26 mouse cellular contexts compared by ENCODE assay signal in genomic region chr17:28410731-28411130, GRCm38 (mm10). TPM values are rescaled to one million over a fixed set of nuclear protein-coding genes. Genes with fewer than 3 reads are reported as not detected.
DNase-seq lines count a peak whose midpoint lies in the region; ATAC-seq and TF ChIP-seq lines count a peak whose summit lies in the region.
"Had no signal": no experiment of that assay in that cellular context is flagged by ENCODE, and none has a peak within 500 bp of the region (broad histone marks: within the 10 kb centered on the region; RNA-seq: fewer than 3 reads in every experiment).

No protein-coding gene starts in this region.

- no peak overlapping the region for H3K4me2 ChIP-seq in embryonic facial prominence, embryonic 13.5 days
- no peak overlapping the region for H3K4me2 ChIP-seq in stomach, embryonic 16.5 days (ENCODE audit: low read depth, low read length)
- no peak overlapping the region for H3K4me2 ChIP-seq in stomach, postnatal 0 days (replicated peaks; ENCODE audit: low read depth)
- H3K4me2 ChIP-seq in midbrain, postnatal 0 days (ENCODE audit: low read depth, low read length, poor library complexity, severe bottlenecking) = no peak overlapping the region
- H3K4me2 ChIP-seq: forebrain, embryonic 13.5 days; forebrain, embryonic 15.5 days had no signal

- TF ChIP-seq EP300 in stomach, postnatal 0 days (optimal IDR thresholded peaks at IDR 0.05) = no peak

- no peak overlapping the region for H3K27ac ChIP-seq in embryonic facial prominence, embryonic 13.5 days
- no peak overlapping the region for H3K27ac ChIP-seq in embryonic facial prominence, embryonic 10.5 days (replicated peaks)
- no peak overlapping the region for H3K27ac ChIP-seq in stomach, embryonic 16.5 days (ENCODE audit: low read length)
- H3K27ac ChIP-seq in stomach, postnatal 0 days (replicated peaks) = no peak overlapping the region
- H3K27ac ChIP-seq in olfactory bulb, adult 2 months (ENCODE audit: insufficient read depth, low read depth, low read length) = peak overlapping the region; percentile 29; the same call in 1 of the 2 replicates
- no peak overlapping the region for H3K27ac ChIP-seq in midbrain, postnatal 0 days (ENCODE audit: low read depth, low read length)
- H3K27ac ChIP-seq: forebrain, embryonic 13.5 days; forebrain, embryonic 15.5 days had no signal

- TF ChIP-seq POLR2A in olfactory bulb, adult 2 months (IDR thresholded peaks at IDR 0.05; ENCODE audit: insufficient read depth, low read depth, low read length) = no peak

- WGBS in embryonic facial prominence, embryonic 13.5 days = 79% methylated on average over 4 of the region's 4 CpGs
- 92% methylated on average over 4 of the region's 4 CpGs for WGBS in embryonic facial prominence, embryonic 10.5 days
- WGBS in stomach, embryonic 16.5 days = 79% methylated on average over 4 of the region's 4 CpGs
- 76% methylated on average over 4 of the region's 4 CpGs for WGBS in stomach, postnatal 0 days
- WGBS in olfactory bulb, adult 2 months = 81% methylated on average over 4 of the region's 4 CpGs
- 89% methylated on average over 4 of the region's 4 CpGs for WGBS in midbrain, postnatal 0 days

- TF ChIP-seq CTCF in stomach, postnatal 0 days (IDR thresholded peaks at IDR 0.05; ENCODE audit: low read depth) = no peak
- no peak for TF ChIP-seq CTCF in olfactory bulb, adult 2 months (IDR thresholded peaks at IDR 0.05; ENCODE audit: insufficient read depth, low read depth, low read length)
- no peak for TF ChIP-seq CTCF in midbrain, postnatal 0 days (IDR thresholded peaks at IDR 0.05)

- intact Hi-C loops in heart, postnatal 36 days (cut with DNase I) = no loop called here

- H3K9me3 ChIP-seq in embryonic facial prominence, embryonic 13.5 days = no peaks in the 10 kb centered on the region
- H3K9me3 ChIP-seq in embryonic facial prominence, embryonic 10.5 days = no peaks in the 10 kb centered on the region
- H3K9me3 ChIP-seq in stomach, embryonic 16.5 days (replicated peaks; ENCODE audit: control insufficient read depth, low read length) = no peaks in the 10 kb centered on the region
- no peaks in the 10 kb centered on the region for H3K9me3 ChIP-seq in stomach, postnatal 0 days (ENCODE audit: control insufficient read depth, low read length)
- no peaks in the 10 kb centered on the region for H3K9me3 ChIP-seq in midbrain, postnatal 0 days (ENCODE audit: low read length)
- H3K9me3 ChIP-seq: forebrain, embryonic 13.5 days; forebrain, embryonic 15.5 days; G1E had no signal

- peaks cover 16% of the 10 kb centered on the region; the same call in 1 of the 2 replicates for H3K4me1 ChIP-seq in embryonic facial prominence, embryonic 13.5 days
- 0 out of 2 replicates have a peak, but pooled peaks cover 7% of the 10 kb centered on the region for H3K4me1 ChIP-seq in embryonic facial prominence, embryonic 10.5 days
- H3K4me1 ChIP-seq in stomach, embryonic 16.5 days (ENCODE audit: control insufficient read depth, insufficient read depth, low read length) = 0 out of 2 replicates have a peak, but pooled peaks cover 6% of the 10 kb centered on the region
- H3K4me1 ChIP-seq in stomach, postnatal 0 days (replicated peaks; ENCODE audit: control insufficient read depth, insufficient read depth) = no peaks in the 10 kb centered on the region
- H3K4me1 ChIP-seq in olfactory bulb, adult 2 months (ENCODE audit: control insufficient read depth, insufficient read depth, low read length) = peaks cover 14% of the 10 kb centered on the region
- no peaks in the 10 kb centered on the region for H3K4me1 ChIP-seq in midbrain, postnatal 0 days (ENCODE audit: insufficient read depth, low read length)
- H3K4me1 ChIP-seq: forebrain, embryonic 13.5 days had no signal

- DNase-seq in embryonic facial prominence, embryonic 10.5 days (ENCODE audit: low spot score) = no peak
- peak; percentile 90 for DNase-seq in heart, adult 11 months
- no peak for DNase-seq in heart, postnatal 36 days
- DNase-seq in stomach, postnatal 0 days (ENCODE audit: low spot score) = no peak
- DNase-seq in midbrain, postnatal 0 days (ENCODE audit: low spot score) = no peak
- DNase-seq: adrenal gland, adult 8-10 months; adrenal gland, postnatal 36 days; B cell, adult 2 months; cerebellum, adult 11-12 months; cerebellum, adult 2 months; cerebellum, adult 9-10 months; cerebellum, postnatal 10 days; cerebellum, postnatal 25 days had no signal

- H3K36me3 ChIP-seq in embryonic facial prominence, embryonic 13.5 days = peaks cover 33% of the 10 kb centered on the region
- peaks cover 68% of the 10 kb centered on the region for H3K36me3 ChIP-seq in embryonic facial prominence, embryonic 10.5 days (replicated peaks)
- H3K36me3 ChIP-seq in stomach, embryonic 16.5 days (ENCODE audit: control insufficient read depth, insufficient read depth, low read length) = no peaks in the 10 kb centered on the region
- peaks cover 4% of the 10 kb centered on the region; the same call in 1 of the 2 replicates for H3K36me3 ChIP-seq in stomach, postnatal 0 days (ENCODE audit: control insufficient read depth, insufficient read depth, low read length)
- peaks cover 24% of the 10 kb centered on the region for H3K36me3 ChIP-seq in midbrain, postnatal 0 days (ENCODE audit: insufficient read depth, low read length)

- H3K4me3 ChIP-seq in embryonic facial prominence, embryonic 13.5 days = no peak overlapping the region
- H3K4me3 ChIP-seq in embryonic facial prominence, embryonic 10.5 days = no peak overlapping the region
- no peak overlapping the region for H3K4me3 ChIP-seq in stomach, embryonic 16.5 days (replicated peaks; ENCODE audit: low read length)
- no peak overlapping the region for H3K4me3 ChIP-seq in stomach, postnatal 0 days (ENCODE audit: low read depth, low read length)
- H3K4me3 ChIP-seq in olfactory bulb, adult 2 months (ENCODE audit: insufficient read depth, low read depth, low read length) = no peak overlapping the region
- no peak overlapping the region for H3K4me3 ChIP-seq in midbrain, postnatal 0 days (ENCODE audit: low read depth, low read length)
- H3K4me3 ChIP-seq: forebrain, embryonic 13.5 days; forebrain, embryonic 15.5 days had no signal

- ATAC-seq in embryonic facial prominence, embryonic 13.5 days (ENCODE audit: insufficient number of reproducible peaks, insufficient read depth, low FRiP score, low TSS enrichment, low read depth) = no peak
- no peak for ATAC-seq in stomach, embryonic 16.5 days (ENCODE audit: insufficient read depth, low FRiP score)
- no peak for ATAC-seq in stomach, postnatal 0 days (ENCODE audit: low FRiP score, low TSS enrichment)
- no peak for ATAC-seq in midbrain, postnatal 0 days (ENCODE audit: low FRiP score)
- ATAC-seq: activated CD4-positive, CD25-positive, alpha-beta regulatory T cell, adult 4 months; CD4-positive, CD25-positive, alpha-beta regulatory T cell, adult 4 months; forebrain, embryonic 13.5 days; forebrain, embryonic 15.5 days; Patski had no signal

- H3K27me3 ChIP-seq in embryonic facial prominence, embryonic 13.5 days = no peaks in the 10 kb centered on the region
- H3K27me3 ChIP-seq in embryonic facial prominence, embryonic 10.5 days (replicated peaks; ENCODE audit: low read depth, poor library complexity, severe bottlenecking) = no peaks in the 10 kb centered on the region
- H3K27me3 ChIP-seq in stomach, embryonic 16.5 days (ENCODE audit: control insufficient read depth, insufficient read depth, low read length) = no peaks in the 10 kb centered on the region
- H3K27me3 ChIP-seq in stomach, postnatal 0 days (ENCODE audit: control insufficient read depth, insufficient read depth, low read length) = no peaks in the 10 kb centered on the region
- H3K27me3 ChIP-seq in midbrain, postnatal 0 days (ENCODE audit: insufficient read depth, low read length) = no peaks in the 10 kb centered on the region
- H3K27me3 ChIP-seq: CH12.LX; forebrain, embryonic 13.5 days; forebrain, embryonic 15.5 days; Patski had no signal

- 0 out of 2 replicates have a peak overlapping the region, but pooled peaks have one; percentile 16 for H3K9ac ChIP-seq in embryonic facial prominence, embryonic 13.5 days
- peak overlapping the region; percentile 26; the same call in 1 of the 2 replicates for H3K9ac ChIP-seq in stomach, embryonic 16.5 days (ENCODE audit: low read length)
- H3K9ac ChIP-seq in stomach, postnatal 0 days (ENCODE audit: low read length) = no peak overlapping the region
- H3K9ac ChIP-seq in midbrain, postnatal 0 days (replicated peaks; ENCODE audit: low read length, poor library complexity, severe bottlenecking) = no peak overlapping the region
- H3K9ac ChIP-seq: forebrain, embryonic 15.5 days had no signal

RNA-seq across cellular contexts. Expression of gene Tulp1, which starts 45.7 kb away (rescaled TPM):
- polyA plus RNA-seq in embryonic facial prominence, embryonic 13.5 days (2015; fragmentation: Nextera tagmentation; extraction: Ambion mirVana) = 7.3 and 10.5 TPM in 2 replicates
- 3.4 and 4.9 TPM in 2 replicates for polyA plus RNA-seq in embryonic facial prominence, embryonic 10.5 days (2016; fragmentation: Nextera tagmentation; extraction: Ambion mirVana)
- total RNA-seq in heart, postnatal 36 days (2021) = not detected
- polyA plus RNA-seq in stomach, embryonic 16.5 days (2015; fragmentation: Nextera tagmentation; extraction: Ambion mirVana) = 4.6 and 5.4 TPM in 2 replicates
- polyA plus RNA-seq in stomach, postnatal 0 days (2015; fragmentation: Nextera tagmentation; extraction: Ambion mirVana) = 3.3 and 3.5 TPM in 2 replicates
- not detected in 2 replicates for polyA plus RNA-seq in olfactory bulb, adult 2 months (2012; ENCODE audit: insufficient read depth, insufficient read length, low replicate concordance, missing spikeins)
- 0.80 and 1.0 TPM in 2 replicates for total RNA-seq in midbrain, postnatal 0 days (2014; rRNA removed)
- polyA plus RNA-seq in midbrain, postnatal 0 days (2015; fragmentation: Nextera tagmentation; extraction: Ambion mirVana) = 1.1 TPM in 2 replicates
- total RNA-seq: adrenal gland, adult 18-20 months; adrenal gland, postnatal 14 days; CH12.LX had no signal
- polyA plus RNA-seq: activated CD4-positive, CD25-positive, alpha-beta regulatory T cell, adult 4 months; cerebellum, adult 2 months; cortical plate, adult 2 months; G1E; Patski had no signal

Comparison
In these comparisons a context has a peak if more than half of its experiments do, and no peak if none do; other contexts are left out.
1. H3K9ac ChIP-seq: peak in embryonic facial prominence, embryonic 13.5 days (single experiment) and stomach, embryonic 16.5 days (single experiment); none in stomach, postnatal 0 days (single experiment) and midbrain, postnatal 0 days (single experiment).